Mouse (Mus musculus): ENCODE data around the gene Mov10. TPM values are rescaled to one million over a fixed set of nuclear protein-coding genes. Genes with fewer than 3 reads are reported as not detected.
"Not testable (repeated sequence)": the region's sequence is repeated elsewhere in the genome, so short reads cannot be mapped to it uniquely, and the experiment has no call there.

The Mov10 gene
- polyA plus RNA-seq, 1 experiment from 2014 or later, result 43.9 TPM

GRCm38 (mm10) chr3:104770035-104770434 is 48.3 kb downstream of the Mov10 start:
- ChIA-PET CTCF (interaction anchor here (0.9 to 4.9 kb wide), 7 partner anchors 10 to 57 kb away, joined by 3 to 25 read pairs (median 4); partner anchors contain the start of gene Rhoc), POLR2A (interaction anchor here (0.8 kb wide), 1 partner anchor 53 kb away, joined by 3 read pairs; no protein-coding TSS in a partner anchor)
- in situ Hi-C loops (cut with MboI; ENCODE audit: low pct_unique_long_range_greater_than_20kb), result loop anchor here (10.0 kb wide), 1 partner anchor 55 kb away; no protein-coding TSS in a partner anchor
- TF ChIP-seq CTCF (IDR thresholded peaks at IDR 0.05), result no peak
- DNase-seq (ENCODE audit: low read depth, low spot score) (no peak), ATAC-seq (peak; percentile 38)
- H3K27me3 ChIP-seq, result no peaks in the 10 kb centered on the region

GRCm38 (mm10) chr3:104769135-104769534 is 49.2 kb downstream of the Mov10 start:
- CTCF ChIA-PET, result interaction anchor here (0.9 to 4.9 kb wide), 8 partner anchors 10 to 290 kb away, joined by 3 to 25 read pairs (median 4); partner anchors contain the start of gene Rhoc
- H3K27me3 ChIP-seq, result no peaks in the 10 kb centered on the region
- in situ Hi-C loops (cut with MboI; ENCODE audit: low pct_unique_long_range_greater_than_20kb), result no loop called here

GRCm38 (mm10) chr3:104767716-104768115 is 50.6 kb downstream of the Mov10 start:
- ATAC-seq, result no peak
- ChIA-PET POLR2A (no interaction called here), CTCF (interaction anchor here (0.9 to 4.9 kb wide), 3 partner anchors 9 to 55 kb away, joined by 4 to 25 read pairs (median 15); no protein-coding TSS in a partner anchor)
- no peak for DNase-seq (ENCODE audit: low read depth, low spot score)
- H3K27me3 ChIP-seq, result no peaks in the 10 kb centered on the region
- no peak for TF ChIP-seq CTCF (IDR thresholded peaks at IDR 0.05)
- in situ Hi-C loops (cut with MboI; ENCODE audit: low pct_unique_long_range_greater_than_20kb), result no loop called here

More at GRCm38 (mm10) chr3:104769135-104769534, 49.2 kb downstream of the Mov10 start:
- POLR2A ChIA-PET, result no interaction called here
- no peak for ATAC-seq
- no peak for TF ChIP-seq CTCF (IDR thresholded peaks at IDR 0.05)
- DNase-seq (ENCODE audit: low read depth, low spot score), result no peak

- CTCF ChIA-PET, result no interaction called here
- no peak for TF ChIP-seq CTCF (IDR thresholded peaks at IDR 0.05)
- POLR2A ChIA-PET, result no interaction called here
- no peaks in the 10 kb centered on the region for H3K27me3 ChIP-seq
- in situ Hi-C loops (cut with MboI; ENCODE audit: low pct_unique_long_range_greater_than_20kb), result no loop called here
- no peak for ATAC-seq
- DNase-seq (ENCODE audit: low read depth, low spot score), result no peak
Measured at GRCm38 (mm10) chr3:104767141-104767540, 51.2 kb downstream of the Mov10 start.

DNA sequence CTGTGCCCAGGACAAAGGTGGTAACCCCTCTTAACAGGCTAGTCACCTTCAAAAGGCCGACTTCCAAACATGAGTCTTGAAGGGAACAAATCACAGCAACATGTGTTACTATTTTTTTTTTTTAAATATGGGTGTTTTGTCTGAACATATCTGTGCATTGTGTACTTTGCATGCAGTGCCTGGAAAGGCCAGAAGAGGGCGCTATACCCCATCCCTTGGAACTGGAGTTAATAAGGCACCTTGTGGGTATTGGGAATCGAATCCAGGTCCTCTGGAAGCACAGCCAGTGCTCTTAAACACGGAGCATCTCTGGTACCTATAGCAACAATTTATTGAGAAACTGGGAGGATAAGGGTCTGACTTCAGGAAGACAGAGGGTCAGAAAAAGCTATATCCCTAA is 53.3 kb downstream of the Mov10 start:
- no peak for TF ChIP-seq CTCF (IDR thresholded peaks at IDR 0.05)
- POLR2A ChIA-PET, result no interaction called here
- no peak for ATAC-seq
- CTCF ChIA-PET, result interaction anchor here (0.9 to 2.2 kb wide), 11 partner anchors 8 to 117 kb away, joined by 3 to 9 read pairs (median 4); partner anchors contain the start of gene Ppm1j
- DNase-seq (ENCODE audit: low read depth, low spot score), result no peak
- no peaks in the 10 kb centered on the region for H3K27me3 ChIP-seq
- in situ Hi-C loops (cut with MboI; ENCODE audit: low pct_unique_long_range_greater_than_20kb), result no loop called here

DNA sequence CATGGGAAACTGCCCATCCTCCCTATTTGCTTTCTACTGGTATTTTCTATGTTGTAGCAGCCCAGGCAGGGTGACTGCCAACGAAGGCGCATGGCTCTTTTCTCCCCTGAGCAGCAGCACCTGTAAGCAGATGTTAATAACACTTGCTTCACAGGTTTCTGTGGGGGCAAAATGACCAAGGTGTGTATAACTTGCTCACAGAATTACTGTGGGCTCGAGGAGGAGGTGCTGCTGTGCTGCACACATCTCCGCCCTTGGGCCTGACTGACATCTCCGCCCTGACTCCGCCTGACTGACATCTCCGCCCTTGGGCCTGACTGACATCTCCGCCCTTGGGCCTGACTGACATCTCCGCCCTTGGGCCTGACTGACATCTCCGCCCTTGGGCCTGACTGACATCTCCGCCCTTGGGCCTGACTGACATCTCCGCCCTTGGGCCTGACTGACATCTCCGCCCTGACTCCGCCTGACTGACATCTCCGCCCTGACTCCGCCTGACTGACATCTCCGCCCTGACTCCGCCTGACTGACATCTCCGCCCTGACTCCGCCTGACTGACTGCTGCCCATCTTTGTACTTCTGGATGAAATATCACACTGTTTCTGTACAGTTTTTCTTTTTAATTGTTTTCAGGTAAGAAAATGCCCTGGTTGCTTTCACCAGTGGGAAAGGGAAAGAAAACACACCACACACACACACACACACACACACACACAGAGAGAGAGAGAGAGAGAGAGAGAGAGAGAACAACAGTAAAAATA is 56.1 kb downstream of the Mov10 start:
- in situ Hi-C loops (cut with MboI; ENCODE audit: low pct_unique_long_range_greater_than_20kb); H3K27me3 ChIP-seq; ATAC-seq; DNase-seq (ENCODE audit: low read depth, low spot score): not testable (repeated sequence)
- ChIA-PET CTCF (interaction anchor here (1.7 kb wide), 1 partner anchor 26 kb away, joined by 3 read pairs; the partner anchor contains the start of gene Rhoc), POLR2A (interaction anchor here (0.6 kb wide), 1 partner anchor 255 kb away, joined by 3 read pairs; no protein-coding TSS in a partner anchor)

- H3K27me3 ChIP-seq, result no peaks in the 10 kb centered on the region
- ChIA-PET POLR2A (no interaction called here), CTCF (interaction anchor here (1.1 to 3.2 kb wide), 13 partner anchors 10 to 300 kb away, joined by 3 to 19 read pairs (median 6); partner anchors contain the start of gene Ppm1j)
- TF ChIP-seq CTCF (IDR thresholded peaks at IDR 0.05), result no peak
- in situ Hi-C loops (cut with MboI; ENCODE audit: low pct_unique_long_range_greater_than_20kb), result no loop called here
- ATAC-seq, result no peak
- no peak for DNase-seq (ENCODE audit: low read depth, low spot score)
Measured at GRCm38 (mm10) chr3:104758869-104759268, 59.5 kb downstream of the Mov10 start.

DNA sequence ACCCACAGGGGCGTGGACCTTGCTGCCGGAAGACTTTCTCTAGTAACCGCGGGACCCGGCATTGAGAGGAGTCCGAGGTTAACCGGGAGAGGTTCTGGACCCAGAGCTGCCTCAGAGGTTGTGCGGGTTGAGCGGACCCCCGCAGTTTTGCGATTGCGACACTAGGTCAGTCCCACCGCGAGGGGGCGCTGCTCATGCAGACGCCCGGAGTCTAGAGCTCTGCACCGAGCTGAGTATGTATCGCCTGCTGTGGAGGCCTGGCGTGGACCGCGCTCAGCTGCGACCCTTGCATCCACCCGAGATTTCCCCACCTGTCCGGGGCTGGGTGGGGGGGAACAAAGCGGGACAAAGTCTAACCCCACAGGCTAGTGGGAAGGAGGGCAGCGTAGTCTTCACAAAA is 60.0 kb downstream of the Mov10 start:
- CTCF ChIA-PET, result interaction anchor here (0.8 to 3.2 kb wide), 15 partner anchors 9 to 301 kb away, joined by 3 to 19 read pairs (median 5); partner anchors contain the start of gene Ppm1j
- TF ChIP-seq CTCF (IDR thresholded peaks at IDR 0.05), result peak; percentile 96
- no peaks in the 10 kb centered on the region for H3K27me3 ChIP-seq
- ATAC-seq, result no peak
- DNase-seq (ENCODE audit: low read depth, low spot score), result no peak
- in situ Hi-C loops (cut with MboI; ENCODE audit: low pct_unique_long_range_greater_than_20kb), result no loop called here
- POLR2A ChIA-PET, result interaction anchor here (0.7 kb wide), 1 partner anchor 24 kb away, joined by 3 read pairs; no protein-coding TSS in a partner anchor

DNA sequence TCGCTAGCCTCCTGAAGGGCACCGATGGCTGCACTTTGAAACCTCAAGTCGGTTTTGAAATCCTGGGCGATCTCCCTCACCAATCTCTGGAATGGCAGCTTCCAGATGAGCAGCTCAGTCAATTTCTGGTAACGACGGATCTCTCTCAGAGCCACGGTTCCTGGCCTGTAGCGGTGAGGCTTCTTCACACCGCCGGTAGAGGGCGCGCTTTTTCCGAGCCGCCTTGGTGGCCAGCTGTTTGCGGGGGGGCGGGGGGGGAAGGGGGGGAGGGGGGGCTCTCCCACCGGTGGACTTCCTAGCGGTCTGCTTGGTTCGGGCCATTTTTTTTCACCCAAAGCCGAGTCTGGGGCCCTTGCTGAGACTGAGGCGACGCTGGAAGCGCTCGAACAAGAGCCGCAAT is 65.5 kb downstream of the Mov10 start:
- ATAC-seq; POLR2A ChIA-PET; DNase-seq (ENCODE audit: low read depth, low spot score); in situ Hi-C loops (cut with MboI; ENCODE audit: low pct_unique_long_range_greater_than_20kb); H3K27me3 ChIP-seq: not testable (repeated sequence)
- CTCF ChIA-PET, result interaction anchor here (0.8 to 1.1 kb wide), 2 partner anchors 8 to 39 kb away, joined by 3 to 4 read pairs; no protein-coding TSS in a partner anchor

Other genes with a start within 250 kb of the Mov10 start
- gene Slc16a1, start 179.9 kb downstream of the Mov10 start, polyA plus RNA-seq (2021), result 48.1 TPM
- gene Ppm1j, start 37.5 kb downstream of the Mov10 start, polyA plus RNA-seq (2021), result 23.8 TPM
- 0.32 TPM for gene Fam19a3, start 36.7 kb downstream of the Mov10 start, polyA plus RNA-seq (2021)
- gene Rhoc, start 30.2 kb downstream of the Mov10 start, polyA plus RNA-seq (2021), result 470 TPM
- gene St7l, start 45.4 kb upstream of the Mov10 start, polyA plus RNA-seq (2021), result 42.6 TPM
- 82.7 TPM for gene Capza1, start 45.9 kb upstream of the Mov10 start, polyA plus RNA-seq (2021)
- 1.7 TPM for gene Wnt2b, start 143.4 kb upstream of the Mov10 start, polyA plus RNA-seq (2021)
- gene Cttnbp2nl, start 234.6 kb upstream of the Mov10 start, polyA plus RNA-seq (2021), result 46.4 TPM
- not detected for gene 4930564D02Rik, start 248.3 kb upstream of the Mov10 start, polyA plus RNA-seq (2021)

All from Patski (cell line).